Mouse (Mus musculus) thymus, adult 2 months (tissue): ENCODE data around the gene Mlip.

ENCODE experiments used
- CTCF ChIP-seq: fragments of 200-500 bp; IDR thresholded peaks from 2 replicates; pipeline ENCODE4 v1.5.1; 2012; ENCODE audit warnings: mild to moderate bottlenecking, control low read depth, low read length, moderate library complexity, borderline replicate concordance; ENCODE audit not compliant: control insufficient read depth, poor library complexity, insufficient read depth; ENCODE audit errors: extremely low read depth
- POLR2A ChIP-seq: fragments of 200-500 bp; IDR thresholded peaks from 2 replicates; pipeline ENCODE4 v1.6.1; 2012; ENCODE audit warnings: mild to moderate bottlenecking, low read length, control low read depth, moderate library complexity; ENCODE audit not compliant: control insufficient read depth, poor library complexity, insufficient read depth; ENCODE audit errors: extremely low read depth

DNA sequence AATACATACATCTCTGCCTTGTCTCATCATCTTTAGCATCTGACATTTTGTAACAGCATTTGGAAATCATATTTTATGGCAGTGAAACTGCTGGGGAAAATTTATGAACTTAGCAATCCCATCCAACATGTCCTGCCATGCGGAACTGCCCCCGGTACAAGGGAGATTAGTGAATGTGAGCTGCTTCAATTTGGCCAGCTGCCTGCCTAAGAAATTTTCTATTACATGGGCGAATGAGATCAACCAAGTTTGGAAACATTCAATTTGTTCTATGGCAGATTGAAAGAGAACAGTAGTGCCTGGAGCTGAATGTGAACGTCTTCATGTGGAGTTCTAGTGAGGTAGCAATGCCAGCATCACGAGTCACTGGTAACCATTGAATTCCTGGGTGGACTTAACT lies 191.0 kb downstream of the Mlip start:
- TF ChIP-seq CTCF: no peak
- TF ChIP-seq POLR2A: no peak
